10 mouse cellular contexts compared by ENCODE assay signal in genomic region chr7:75715939-75716338, GRCm38 (mm10).
A peak's percentile ranks its signal among the peaks of the same experiment; 100 is the strongest.
DNase-seq lines count a peak whose midpoint lies in the region; ATAC-seq lines count a peak whose summit lies in the region.
"Had no signal": no experiment of that assay in that cellular context is flagged by ENCODE, and none has a peak within 500 bp of the region (broad histone marks: within the 10 kb centered on the region; RNA-seq: fewer than 3 reads in every experiment).

No protein-coding gene starts in this region.

- no peaks in the 10 kb centered on the region for H3K27me3 ChIP-seq in midbrain, embryonic 11.5 days (ENCODE audit: control insufficient read depth, insufficient read depth, low read length)
- no peaks in the 10 kb centered on the region for H3K27me3 ChIP-seq in midbrain, embryonic 10.5 days (ENCODE audit: low read depth, poor library complexity, severe bottlenecking)
- H3K27me3 ChIP-seq: embryonic facial prominence, embryonic 12.5 days; midbrain, embryonic 15.5 days had no signal

- no peaks in the 10 kb centered on the region for H3K4me1 ChIP-seq in midbrain, embryonic 11.5 days (ENCODE audit: control insufficient read depth, insufficient read depth, low read length)
- no peaks in the 10 kb centered on the region for H3K4me1 ChIP-seq in midbrain, embryonic 10.5 days
- H3K4me1 ChIP-seq: embryonic facial prominence, embryonic 12.5 days; midbrain, embryonic 15.5 days had no signal

- no peaks in the 10 kb centered on the region for H3K9me3 ChIP-seq in midbrain, embryonic 11.5 days (ENCODE audit: control insufficient read depth, low read length)
- H3K9me3 ChIP-seq in midbrain, embryonic 10.5 days (replicated peaks): no peaks in the 10 kb centered on the region
- H3K9me3 ChIP-seq: embryonic facial prominence, embryonic 12.5 days; midbrain, embryonic 15.5 days had no signal

- no peak for ATAC-seq in midbrain, embryonic 11.5 days (ENCODE audit: low FRiP score)
- ATAC-seq in monocyte, adult 5-6 weeks (replicated peaks; ENCODE audit: insufficient number of reproducible peaks, low FRiP score, low TSS enrichment, poor library complexity, severe bottlenecking): 0 out of 2 replicates have a peak, but pooled peaks have one; percentile 11
- ATAC-seq: midbrain, embryonic 15.5 days had no signal

- H3K4me3 ChIP-seq in midbrain, embryonic 11.5 days (ENCODE audit: low read depth, low read length): no peak overlapping the region
- H3K4me3 ChIP-seq in midbrain, embryonic 10.5 days: no peak overlapping the region
- H3K4me3 ChIP-seq: embryonic facial prominence, embryonic 12.5 days; midbrain, embryonic 15.5 days had no signal

- H3K9ac ChIP-seq in midbrain, embryonic 11.5 days (ENCODE audit: low read length): no peak overlapping the region
- H3K9ac ChIP-seq: embryonic facial prominence, embryonic 12.5 days; midbrain, embryonic 15.5 days had no signal

- intact Hi-C loops in gastrocnemius, postnatal 14 days (cut with DNase I; ENCODE audit: low total_unique reads): no loop called here
- intact Hi-C loops in heart, postnatal 25 days (cut with DNase I): loop anchor here (2.0 to 5.0 kb wide), 2 partner anchors 73 to 139 kb away; no protein-coding TSS in a partner anchor

- no peak overlapping the region for H3K4me2 ChIP-seq in midbrain, embryonic 11.5 days
- H3K4me2 ChIP-seq: embryonic facial prominence, embryonic 12.5 days; midbrain, embryonic 15.5 days had no signal

- H3K27ac ChIP-seq in midbrain, embryonic 11.5 days (ENCODE audit: low read depth, low read length): no peak overlapping the region
- no peak overlapping the region for H3K27ac ChIP-seq in midbrain, embryonic 10.5 days (replicated peaks)
- H3K27ac ChIP-seq: embryonic facial prominence, embryonic 12.5 days; midbrain, embryonic 15.5 days had no signal

- H3K36me3 ChIP-seq in midbrain, embryonic 11.5 days (ENCODE audit: control insufficient read depth, insufficient read depth, low read length): no peaks in the 10 kb centered on the region
- H3K36me3 ChIP-seq in midbrain, embryonic 10.5 days: peaks cover 14% of the 10 kb centered on the region
- H3K36me3 ChIP-seq: midbrain, embryonic 15.5 days had no signal

- 84% methylated on average over 4 of the region's 4 CpGs for WGBS in midbrain, embryonic 11.5 days
- 86% methylated on average over 4 of the region's 4 CpGs for WGBS in midbrain, embryonic 10.5 days

- peak; percentile 79 for DNase-seq in midbrain, embryonic 11.5 days (ENCODE audit: low spot score, missing footprints)
- DNase-seq in midbrain, embryonic 10.5 days (ENCODE audit: low spot score): no peak
- DNase-seq in gastrocnemius, postnatal 14 days: peak; percentile 35
- DNase-seq in heart, postnatal 25 days (ENCODE audit: low spot score): peak; percentile 65
- no peak for DNase-seq in layer of hippocampus, adult 18-20 months (ENCODE audit: low spot score in 2 of 2)
- no peak for DNase-seq in urinary bladder, postnatal 4 days (ENCODE audit: low spot score in 2 of 2)
- DNase-seq in cerebellum, postnatal 14 days: no peak

Comparison
In these comparisons a context has a peak if more than half of its experiments do, and no peak if none do; other contexts are left out.
1. DNase-seq: peak in midbrain, embryonic 11.5 days (single experiment), gastrocnemius, postnatal 14 days (single experiment) and heart, postnatal 25 days (single experiment); none in midbrain, embryonic 10.5 days (single experiment), layer of hippocampus, adult 18-20 months (0 of 2), urinary bladder, postnatal 4 days (0 of 2) and cerebellum, postnatal 14 days (0 of 2).